Mouse (Mus musculus): ENCODE measurements around the gene Ivd. TPM values are rescaled to one million over a fixed set of nuclear protein-coding genes. Genes with fewer than 3 reads are reported as not detected.

The Ivd gene
- total and polyA plus RNA-seq, 3 experiments, result 25.5 to 29.3 (median 27.6) TPM

- Histone ChIP-seq H3K36me3 (replicated peaks in 1 of 2; ENCODE audit: control insufficient read depth in 1 of 2, insufficient read depth in 1 of 2, low read length in 1 of 2) (peaks cover 0 to 19% of the 10 kb centered on the region in 2 experiments), H3K4me1 (ENCODE audit: control insufficient read depth in 1 of 2, insufficient read depth in 2 of 2) (peaks cover 54 to 92% of the 10 kb centered on the region in 2 experiments), H3K9me3 (replicated peaks; ENCODE audit: low read length) (no peaks in the 10 kb centered on the region), H3K27me3 (replicated peaks) (no peaks in the 10 kb centered on the region), H3K4me3 (replicated peaks in 1 of 3; ENCODE audit: low read depth in 2 of 3, low read length in 2 of 3, poor library complexity in 1 of 3) (no peak overlapping the region), H3K9ac (ENCODE audit: insufficient read depth, low read depth) (no peak overlapping the region), H3K27ac (ENCODE audit: insufficient read depth, low read depth) (no peak overlapping the region), H3K4me2 (ENCODE audit: insufficient read depth, low read depth, poor library complexity, severe bottlenecking) (no peak overlapping the region), H3K79me2 (replicated peaks; ENCODE audit: control insufficient read depth, extremely low read depth, insufficient read depth, poor library complexity, severe bottlenecking) (peaks cover 92% of the 10 kb centered on the region)
- in situ Hi-C loops (cut with MboI; ENCODE audit: low pct_ligation_motif_present, low pct_unique_long_range_greater_than_20kb, low sequenced_read_pairs), result no loop called here
- TF ChIP-seq ZKSCAN1 (IDR thresholded peaks at IDR 0.05; ENCODE audit: borderline replicate concordance, low read depth, low read length) (no peak), CHD1 (IDR thresholded peaks at IDR 0.05; ENCODE audit: low read depth, low read length) (no peak), RCOR1 (conservative IDR thresholded peaks at IDR 0.05; ENCODE audit: low read depth, low read length) (no peak), MXI1 (IDR thresholded peaks at IDR 0.05; ENCODE audit: low read depth, low read length) (no peak), ELF1 (IDR thresholded peaks at IDR 0.05; ENCODE audit: low read depth, low read length) (no peak), MYC (IDR thresholded peaks at IDR 0.05; ENCODE audit: low read depth, low read length) (no peak)
- DNase-seq (ENCODE audit: extremely low read depth), result no peak
- dilution Hi-C loops (cut with MboI; ENCODE audit: extremely low pct_ligation_motif_present, extremely low pct_unique_long_range_greater_than_20kb, low sequenced_read_pairs), result no loop called here
Measured at GRCm38 (mm10) chr2:118909151-118909550, 47.4 kb downstream of the Ivd start.

DNA sequence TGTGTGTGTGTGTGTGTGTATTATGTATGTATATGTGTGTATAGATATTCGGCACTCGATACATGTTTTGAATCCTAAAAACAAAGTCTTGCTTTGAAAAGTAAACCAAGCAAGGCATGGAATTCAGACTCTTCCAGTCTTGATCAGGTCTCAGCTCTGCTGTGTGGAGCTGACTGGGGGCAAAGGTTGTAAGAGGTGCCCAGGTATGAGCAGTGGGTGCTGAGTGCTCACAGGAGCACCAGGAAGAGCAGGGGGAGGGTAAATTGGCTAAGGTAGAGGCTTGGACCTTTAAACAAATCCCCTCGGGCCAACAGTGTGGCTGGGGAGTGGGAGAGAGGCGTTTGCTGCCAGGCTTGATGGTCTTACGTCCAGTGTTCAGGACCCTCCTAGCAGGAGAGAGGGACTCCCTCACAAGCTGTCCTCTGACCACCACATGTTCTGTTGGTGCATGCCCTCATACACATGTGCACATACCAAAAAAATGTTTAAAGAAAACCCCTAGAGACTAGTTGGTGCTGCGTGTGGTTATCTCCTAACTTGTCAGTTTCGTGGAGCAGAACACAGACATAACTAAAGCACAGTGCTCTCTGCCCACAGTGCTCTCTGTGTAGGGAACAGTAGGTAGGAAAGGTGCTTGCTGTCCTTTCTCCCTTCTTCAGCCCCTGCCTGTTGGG lies 49.0 kb downstream of the Ivd start:
- Histone ChIP-seq H3K4me2 (ENCODE audit: insufficient read depth, low read depth, poor library complexity, severe bottlenecking) (peak overlapping the region; percentile 48), H3K9me3 (replicated peaks; ENCODE audit: low read length) (no peaks in the 10 kb centered on the region), H3K27me3 (replicated peaks) (no peaks in the 10 kb centered on the region), H3K79me2 (replicated peaks; ENCODE audit: control insufficient read depth, extremely low read depth, insufficient read depth, poor library complexity, severe bottlenecking) (peaks cover 95% of the 10 kb centered on the region), H3K4me1 (ENCODE audit: control insufficient read depth in 1 of 2, insufficient read depth in 2 of 2) (peaks cover 63 to 96% of the 10 kb centered on the region in 2 experiments), H3K36me3 (replicated peaks in 1 of 2; ENCODE audit: control insufficient read depth in 1 of 2, insufficient read depth in 1 of 2, low read length in 1 of 2) (peaks cover 0 to 31% of the 10 kb centered on the region in 2 experiments), H3K4me3 (replicated peaks in 1 of 3; ENCODE audit: low read depth in 2 of 3, low read length in 2 of 3, poor library complexity in 1 of 3) (no peak overlapping the region), H3K9ac (ENCODE audit: insufficient read depth, low read depth) (no peak overlapping the region), H3K27ac (ENCODE audit: insufficient read depth, low read depth) (peak overlapping the region; percentile 43; the same call in 1 of the 2 replicates)
- TF ChIP-seq MYC (IDR thresholded peaks at IDR 0.05; ENCODE audit: low read depth, low read length) (peak; percentile 86), MAFK (IDR thresholded peaks at IDR 0.05; ENCODE audit: insufficient replicate concordance, low read length) (no peak), MXI1 (IDR thresholded peaks at IDR 0.05; ENCODE audit: low read depth, low read length) (peak; percentile 54; the same call in 1 of the 2 replicates), ZMIZ1 (IDR thresholded peaks at IDR 0.05; ENCODE audit: low read depth, low read length) (no peak), BHLHE40 (IDR thresholded peaks at IDR 0.05; ENCODE audit: low read depth, low read length) (peak; percentile 63), EP300 (IDR thresholded peaks at IDR 0.05; ENCODE audit: low read length) (peak; percentile 32; the same call in 1 of the 2 replicates), MAX (IDR thresholded peaks at IDR 0.05; ENCODE audit: low read length) (peak; percentile 66; the same call in 1 of the 2 replicates), ZNF384 (IDR thresholded peaks at IDR 0.05; ENCODE audit: low read depth, low read length) (peak; percentile 74), SMC3 (IDR thresholded peaks at IDR 0.05; ENCODE audit: low read depth, low read length) (no peak), KAT2A (IDR thresholded peaks at IDR 0.05; ENCODE audit: insufficient replicate concordance, low read length) (0 out of 2 replicates have a peak, but pooled peaks have one; percentile 18), SIN3A (IDR thresholded peaks at IDR 0.05; ENCODE audit: low read length) (peak; percentile 60; the same call in 1 of the 2 replicates), ELF1 (IDR thresholded peaks at IDR 0.05; ENCODE audit: low read depth, low read length) (no peak)
- DNase-seq (ENCODE audit: extremely low read depth), result no peak
- in situ Hi-C loops (cut with MboI; ENCODE audit: low pct_ligation_motif_present, low pct_unique_long_range_greater_than_20kb, low sequenced_read_pairs), result loop anchor here (5.0 kb wide), 1 partner anchor 67 kb away; no protein-coding TSS in a partner anchor
- dilution Hi-C loops (cut with MboI; ENCODE audit: extremely low pct_ligation_motif_present, extremely low pct_unique_long_range_greater_than_20kb, low sequenced_read_pairs), result no loop called here
